Mouse (Mus musculus): ENCODE results near the gene Btnl6. TPM values are rescaled to one million over a fixed set of nuclear protein-coding genes. Genes with fewer than 3 reads are reported as not detected.
"Not testable (repeated sequence)": the region's sequence is repeated elsewhere in the genome, so short reads cannot be mapped to it uniquely, and the experiment has no call there.

The Btnl6 gene
- polyA plus RNA-seq, 1 experiment from 2014 or later: not detected

- Histone ChIP-seq H3K4me3 (no peak overlapping the region), H3K36me3 (no peaks in the 10 kb centered on the region), H3K27me3 (replicated peaks) (no peaks in the 10 kb centered on the region), H3K27ac (replicated peaks) (no peak overlapping the region), H3K4me1 (no peaks in the 10 kb centered on the region), H3K9me3 (no peaks in the 10 kb centered on the region), H3K9ac (no peak overlapping the region), H3K4me2 (no peak overlapping the region)
- ATAC-seq (ENCODE audit: extremely low read depth, insufficient number of reproducible peaks, low FRiP score, low TSS enrichment): no peak
- WGBS: 63% methylated on average over 2 of the region's 2 CpGs
These were observed 32.7 kb upstream of the Btnl6 start for GRCm38 (mm10) chr17:34549843-34550242.

DNA sequence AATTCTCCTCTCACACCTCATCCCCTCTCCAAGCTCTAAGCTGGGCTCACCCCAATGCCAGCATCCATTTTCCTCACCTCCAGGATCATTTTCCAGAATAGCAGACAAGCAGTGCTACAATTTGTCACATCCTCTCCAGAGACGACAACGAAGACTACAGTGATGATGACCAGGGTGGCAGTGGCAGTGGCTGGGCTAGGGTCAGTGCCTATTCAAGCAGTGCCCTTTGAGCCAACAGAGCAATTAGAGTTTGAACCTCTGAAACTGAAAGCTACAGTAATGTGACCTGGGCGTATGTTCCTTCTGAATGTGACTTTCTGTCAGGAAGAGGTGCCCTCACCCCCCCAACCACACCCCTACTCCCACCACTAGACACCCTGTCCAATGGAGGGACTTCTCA, 32.0 kb upstream of the Btnl6 start:
- no peaks in the 10 kb centered on the region for H3K9me3 ChIP-seq
- no peak for ATAC-seq (ENCODE audit: extremely low read depth, insufficient number of reproducible peaks, low FRiP score, low TSS enrichment)

GRCm38 (mm10) chr17:34547601-34548000, 30.4 kb upstream of the Btnl6 start:
- H3K4me2 ChIP-seq: no peak overlapping the region
- H3K9ac ChIP-seq: no peak overlapping the region
- H3K36me3 ChIP-seq: no peaks in the 10 kb centered on the region
- no peak for ATAC-seq (ENCODE audit: extremely low read depth, insufficient number of reproducible peaks, low FRiP score, low TSS enrichment)
- H3K4me1 ChIP-seq: no peaks in the 10 kb centered on the region
- 77% methylated on average over 4 of the region's 4 CpGs for WGBS
- H3K27me3 ChIP-seq (replicated peaks): no peaks in the 10 kb centered on the region
- H3K27ac ChIP-seq (replicated peaks): no peak overlapping the region
- H3K4me3 ChIP-seq: no peak overlapping the region
- H3K9me3 ChIP-seq: no peaks in the 10 kb centered on the region

More for the DNA sequence above, 32.0 kb upstream of the Btnl6 start:
- Histone ChIP-seq H3K4me2 (no peak overlapping the region), H3K27me3 (replicated peaks) (no peaks in the 10 kb centered on the region), H3K4me3 (no peak overlapping the region), H3K4me1 (no peaks in the 10 kb centered on the region), H3K27ac (replicated peaks) (no peak overlapping the region), H3K36me3 (no peaks in the 10 kb centered on the region), H3K9ac (no peak overlapping the region)
- 87% methylated on average over 3 of the region's 3 CpGs for WGBS

DNA sequence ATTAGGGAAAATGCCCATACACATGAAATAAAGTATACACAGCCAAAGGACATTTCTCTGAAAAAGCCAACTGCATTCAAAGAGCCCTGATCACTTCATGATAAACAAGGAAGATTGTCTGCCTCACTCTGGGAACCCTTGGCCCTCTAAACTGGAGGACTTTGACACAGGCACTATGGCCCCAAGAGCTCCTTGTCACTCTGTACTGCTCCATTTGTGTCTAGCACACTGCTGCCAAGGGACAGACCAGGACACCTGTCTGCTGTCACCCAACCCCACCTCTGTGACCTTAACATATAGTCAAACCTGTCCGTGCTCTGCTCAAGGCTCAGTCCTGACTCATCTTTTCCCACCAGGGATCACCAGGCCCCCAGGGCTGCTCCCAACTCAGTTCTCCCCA, 29.6 kb upstream of the Btnl6 start:
- no peak for ATAC-seq (ENCODE audit: extremely low read depth, insufficient number of reproducible peaks, low FRiP score, low TSS enrichment)
- Histone ChIP-seq H3K4me1 (no peaks in the 10 kb centered on the region), H3K27ac (replicated peaks) (no peak overlapping the region), H3K4me3 (no peak overlapping the region), H3K9me3 (no peaks in the 10 kb centered on the region), H3K9ac (no peak overlapping the region), H3K36me3 (no peaks in the 10 kb centered on the region), H3K27me3 (replicated peaks) (no peaks in the 10 kb centered on the region), H3K4me2 (no peak overlapping the region)
- 96% methylated on average over 1 of the region's 1 CpGs for WGBS

DNA sequence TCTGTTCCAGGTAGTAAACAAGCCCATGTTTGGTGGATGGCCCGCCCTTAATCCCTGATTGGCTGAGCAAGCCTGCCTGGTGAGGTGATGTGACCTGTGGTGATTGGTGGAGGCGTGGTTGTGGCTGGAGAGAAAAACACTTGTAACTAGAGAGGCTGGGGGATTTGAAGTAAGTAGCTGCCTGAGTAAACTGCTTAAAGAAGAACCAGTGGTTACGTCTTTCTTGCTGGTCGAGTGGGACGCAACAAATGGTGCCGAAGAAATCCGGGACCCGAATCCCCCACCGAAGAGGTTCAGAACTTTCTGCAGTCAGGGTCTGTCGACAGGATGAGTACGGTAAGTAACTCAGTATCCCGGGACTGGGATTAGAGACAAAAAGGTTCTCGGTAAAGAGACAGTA, 26.4 kb upstream of the Btnl6 start:
- not testable (repeated sequence) for H3K36me3 ChIP-seq; H3K9me3 ChIP-seq; H3K27ac ChIP-seq (replicated peaks); H3K4me1 ChIP-seq; H3K4me3 ChIP-seq; H3K27me3 ChIP-seq (replicated peaks); H3K4me2 ChIP-seq; ATAC-seq (ENCODE audit: extremely low read depth, insufficient number of reproducible peaks, low FRiP score, low TSS enrichment); H3K9ac ChIP-seq
- WGBS: 91% methylated on average over 13 of the region's 13 CpGs

- H3K4me3 ChIP-seq: no peak overlapping the region
- no peaks in the 10 kb centered on the region for H3K4me1 ChIP-seq
- WGBS: 84% methylated on average over 3 of the region's 3 CpGs
- no peak overlapping the region for H3K9ac ChIP-seq
- no peaks in the 10 kb centered on the region for H3K36me3 ChIP-seq
- no peak overlapping the region for H3K27ac ChIP-seq (replicated peaks)
- ATAC-seq (ENCODE audit: extremely low read depth, insufficient number of reproducible peaks, low FRiP score, low TSS enrichment): no peak
- H3K9me3 ChIP-seq: no peaks in the 10 kb centered on the region
- H3K4me2 ChIP-seq: no peak overlapping the region
- no peaks in the 10 kb centered on the region for H3K27me3 ChIP-seq (replicated peaks)
These were observed 15.5 kb upstream of the Btnl6 start for GRCm38 (mm10) chr17:34532671-34533070.

DNA sequence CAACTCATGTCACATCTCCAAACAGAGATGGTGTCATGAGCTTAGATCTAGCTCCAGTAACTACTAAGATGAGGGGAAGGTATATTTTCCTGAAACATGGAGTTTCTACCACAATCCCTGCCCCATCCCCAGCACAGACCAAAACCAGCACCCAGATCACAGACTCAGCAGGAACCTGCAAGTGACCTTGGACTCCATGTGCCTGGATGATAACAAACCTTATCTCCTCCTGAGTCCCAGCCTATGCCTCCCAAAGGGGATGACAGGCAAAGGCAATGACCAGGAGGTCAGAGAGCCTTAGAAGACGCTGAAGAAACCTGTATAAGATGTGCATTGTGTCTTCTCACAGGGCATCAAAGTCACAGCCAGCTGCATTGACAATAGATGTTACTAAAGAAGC, 1.8 kb upstream of the Btnl6 start:
- H3K27me3 ChIP-seq (replicated peaks): peaks cover 2% of the 10 kb centered on the region
- no peak overlapping the region for H3K27ac ChIP-seq (replicated peaks)
- 46% methylated on average over 1 of the region's 1 CpGs for WGBS
- H3K4me3 ChIP-seq: no peak overlapping the region
- H3K9ac ChIP-seq: no peak overlapping the region
- H3K9me3 ChIP-seq: no peaks in the 10 kb centered on the region
- no peaks in the 10 kb centered on the region for H3K4me1 ChIP-seq
- ATAC-seq (ENCODE audit: extremely low read depth, insufficient number of reproducible peaks, low FRiP score, low TSS enrichment): no peak
- no peak overlapping the region for H3K4me2 ChIP-seq
- H3K36me3 ChIP-seq: no peaks in the 10 kb centered on the region

- WGBS: 68% methylated on average over 3 of the region's 3 CpGs
These were observed 1.4 kb upstream of the Btnl6 start for GRCm38 (mm10) chr17:34518571-34518970.

GRCm38 (mm10) chr17:34517795-34518194, 643 bp upstream of the Btnl6 start:
- Histone ChIP-seq H3K4me3 (no peak overlapping the region), H3K9ac (no peak overlapping the region), H3K27ac (replicated peaks) (no peak overlapping the region), H3K4me1 (no peaks in the 10 kb centered on the region), H3K27me3 (replicated peaks) (peaks cover 8% of the 10 kb centered on the region), H3K36me3 (no peaks in the 10 kb centered on the region), H3K9me3 (no peaks in the 10 kb centered on the region), H3K4me2 (no peak overlapping the region)
- WGBS: 79% methylated on average over 4 of the region's 4 CpGs
- no peak for ATAC-seq (ENCODE audit: extremely low read depth, insufficient number of reproducible peaks, low FRiP score, low TSS enrichment)

More at GRCm38 (mm10) chr17:34518571-34518970, 1.4 kb upstream of the Btnl6 start:
- not testable (repeated sequence) for H3K9ac ChIP-seq; H3K27me3 ChIP-seq (replicated peaks); ATAC-seq (ENCODE audit: extremely low read depth, insufficient number of reproducible peaks, low FRiP score, low TSS enrichment); H3K36me3 ChIP-seq; H3K4me2 ChIP-seq; H3K4me1 ChIP-seq; H3K4me3 ChIP-seq; H3K27ac ChIP-seq (replicated peaks); H3K9me3 ChIP-seq

GRCm38 (mm10) chr17:34516514-34516913, 638 bp downstream of the Btnl6 start:
- no peak for ATAC-seq (ENCODE audit: extremely low read depth, insufficient number of reproducible peaks, low FRiP score, low TSS enrichment)
- H3K27me3 ChIP-seq (replicated peaks): peaks cover 8% of the 10 kb centered on the region

DNA sequence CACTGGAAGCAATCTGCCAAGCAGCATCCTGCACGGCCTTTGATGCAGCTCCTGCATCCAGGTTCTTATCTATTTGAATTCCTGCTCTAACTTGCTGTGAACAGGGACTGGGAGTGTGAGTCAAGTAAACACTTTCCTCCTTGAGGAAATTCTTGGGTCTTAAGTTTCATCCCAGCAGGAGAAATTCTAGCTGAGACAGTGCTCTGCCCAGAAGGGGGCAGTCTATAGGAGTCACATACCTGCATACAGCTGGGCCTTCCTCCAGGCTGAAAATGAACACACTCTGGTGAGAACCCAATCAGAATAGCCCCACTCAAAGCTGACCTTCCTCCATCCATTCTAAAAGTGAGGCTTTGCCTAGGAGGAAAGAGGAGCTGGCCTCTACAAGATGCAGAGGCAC, 5.4 kb downstream of the Btnl6 start:
- not testable (repeated sequence) for ATAC-seq (ENCODE audit: extremely low read depth, insufficient number of reproducible peaks, low FRiP score, low TSS enrichment); H3K36me3 ChIP-seq; H3K9ac ChIP-seq; H3K27me3 ChIP-seq (replicated peaks); H3K27ac ChIP-seq (replicated peaks); H3K9me3 ChIP-seq; H3K4me2 ChIP-seq; H3K4me1 ChIP-seq; H3K4me3 ChIP-seq
- WGBS: 28% methylated on average over 1 of the region's 1 CpGs

More at GRCm38 (mm10) chr17:34516514-34516913, 638 bp downstream of the Btnl6 start:
- WGBS: 70% methylated on average over 2 of the region's 2 CpGs
- Histone ChIP-seq H3K4me3 (no peak overlapping the region), H3K4me1 (no peaks in the 10 kb centered on the region), H3K36me3 (no peaks in the 10 kb centered on the region), H3K9me3 (no peaks in the 10 kb centered on the region), H3K27ac (replicated peaks) (no peak overlapping the region), H3K9ac (no peak overlapping the region), H3K4me2 (no peak overlapping the region)

GRCm38 (mm10) chr17:34507591-34507990, 9.6 kb downstream of the Btnl6 start:
- no peak overlapping the region for H3K9ac ChIP-seq
- no peak for ATAC-seq (ENCODE audit: extremely low read depth, insufficient number of reproducible peaks, low FRiP score, low TSS enrichment)

More at GRCm38 (mm10) chr17:34507591-34507990, 9.6 kb downstream of the Btnl6 start:
- no peak overlapping the region for H3K27ac ChIP-seq (replicated peaks)
- H3K4me2 ChIP-seq: no peak overlapping the region
- H3K4me1 ChIP-seq: no peaks in the 10 kb centered on the region
- H3K4me3 ChIP-seq: no peak overlapping the region
- H3K27me3 ChIP-seq (replicated peaks): no peaks in the 10 kb centered on the region
- H3K36me3 ChIP-seq: no peaks in the 10 kb centered on the region
- no peaks in the 10 kb centered on the region for H3K9me3 ChIP-seq
